Mouse (Mus musculus) monocyte, adult 5-6 weeks (primary cell): ENCODE measurements at regions not wholly inside any gene's neighbourhood (a gene's known extent, or its start where the extent isn't known, plus 50 kb on each side); places are given as distances from the start of the nearest gene placed in this dataset.
A peak's percentile ranks its signal among the peaks of the same experiment; 100 is the strongest.

Experiments used
- ATAC-seq: fragments of 153-309, 156-312 bp; replicated peaks from 2 replicates; pipeline ENCODE4 v1.8.0; 2017; ENCODE audit warnings: mild to moderate bottlenecking; ENCODE audit not compliant: low TSS enrichment, insufficient number of reproducible peaks, severe bottlenecking, poor library complexity, low FRiP score

DNA sequence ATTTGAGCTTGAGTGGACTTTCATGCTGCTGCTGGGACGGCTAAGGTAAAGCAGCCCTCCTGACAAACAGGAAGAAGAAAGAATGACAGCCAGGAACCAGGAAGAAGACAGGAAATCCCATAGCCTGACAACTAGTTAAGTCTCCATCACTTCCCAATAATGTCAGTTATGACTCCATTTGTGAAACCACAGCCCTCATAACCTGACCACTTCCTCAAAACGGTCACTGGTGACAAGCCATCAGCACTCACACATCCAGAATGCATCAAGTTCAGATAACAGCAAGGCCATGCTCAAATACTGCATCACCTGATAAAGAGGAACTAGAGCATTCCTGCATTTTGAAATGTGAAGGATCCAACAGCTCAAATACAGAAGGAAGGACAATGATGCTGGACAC lies 288.3 kb downstream of the Zfp706 start:
- peak; percentile 88 for ATAC-seq

GRCm38 (mm10) chr15:36717835-36718234 lies 289.7 kb downstream of the Zfp706 start:
- ATAC-seq: no peak

DNA sequence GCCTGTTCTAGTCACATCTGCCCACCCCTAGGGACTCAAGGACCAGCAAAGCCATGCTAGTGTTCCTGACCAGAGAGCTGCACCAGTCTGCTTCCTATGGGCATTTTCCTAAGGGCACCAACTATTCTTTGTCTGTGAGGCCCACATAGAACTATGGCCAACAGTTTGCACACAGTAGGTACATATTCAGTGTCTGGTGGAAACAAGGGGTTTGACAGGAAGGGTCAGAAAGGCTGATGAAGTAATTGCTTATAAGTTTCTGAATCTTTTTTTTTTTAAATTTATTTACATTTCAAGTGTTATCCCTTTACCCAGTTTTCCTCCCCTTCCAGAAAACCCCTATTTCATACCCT lies 290.9 kb downstream of the Zfp706 start:
- ATAC-seq: no peak

DNA sequence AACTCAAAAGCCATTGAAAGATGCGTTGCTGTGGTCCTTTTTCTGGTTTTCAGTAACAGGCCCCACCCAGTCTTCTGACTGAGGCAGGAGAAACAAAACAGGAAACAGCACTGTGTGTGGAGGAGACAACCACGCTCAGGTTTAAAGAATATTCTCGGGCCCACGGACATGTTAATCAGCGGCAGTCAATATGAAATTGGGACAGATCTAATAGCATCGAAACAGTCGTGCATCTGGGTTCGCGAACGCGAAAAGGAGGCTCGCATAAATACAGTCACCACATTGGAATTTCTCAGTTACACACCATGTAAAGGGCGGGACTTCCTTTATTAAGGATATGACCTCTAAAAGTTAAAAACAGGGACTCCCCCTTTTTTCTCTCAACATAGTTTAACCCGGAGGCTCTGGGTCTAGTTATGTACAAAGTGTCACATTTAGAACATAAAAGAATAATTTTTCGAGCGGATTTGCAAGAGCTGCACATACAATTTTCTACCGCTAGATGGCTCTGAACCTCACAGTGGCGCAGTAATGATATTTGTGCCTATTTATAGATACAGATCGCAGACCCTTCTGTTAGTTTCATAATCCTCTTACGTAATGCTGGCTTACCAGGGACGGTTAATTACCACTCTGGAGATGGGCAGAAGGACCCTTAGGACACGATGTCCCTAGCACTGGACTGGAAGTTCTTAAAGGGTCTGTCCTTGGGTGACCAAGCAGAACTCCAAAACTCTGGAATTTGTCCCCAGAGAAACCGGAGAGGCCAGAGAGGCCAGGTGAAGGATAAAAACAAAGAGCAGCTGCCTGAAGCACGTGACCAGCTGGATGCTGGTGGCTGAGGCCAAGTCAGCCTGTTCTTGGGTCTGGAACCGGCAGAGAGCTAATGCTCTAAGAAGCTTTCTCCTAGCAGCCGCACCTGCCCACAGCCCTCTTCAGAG lies 291.6 kb downstream of the Zfp706 start:
- ATAC-seq: peak; percentile 52

GRCm38 (mm10) chr15:36715159-36715558 lies 292.4 kb downstream of the Zfp706 start:
- ATAC-seq: no peak

GRCm38 (mm10) chr15:36709788-36710187 lies 297.8 kb downstream of the Zfp706 start:
- ATAC-seq: no peak

DNA sequence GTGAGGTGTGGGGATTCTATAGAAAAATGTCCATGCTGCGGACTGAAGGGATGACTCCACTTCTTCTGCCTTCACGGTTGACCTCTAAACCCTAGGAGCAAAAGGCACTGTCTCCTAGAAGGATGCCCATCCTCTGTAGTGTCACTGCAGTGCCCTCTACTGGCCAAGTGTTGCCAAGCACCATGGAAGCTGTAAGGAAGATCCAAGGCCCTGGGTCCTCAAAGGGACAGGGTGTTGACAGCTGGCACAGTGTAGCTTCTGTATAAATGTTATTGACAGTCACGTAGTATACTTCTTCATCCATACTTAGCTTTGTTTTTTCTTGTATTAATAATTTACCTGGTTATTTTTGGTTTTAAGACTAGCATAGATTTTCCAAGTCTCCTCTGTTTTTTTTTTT lies 299.1 kb downstream of the Zfp706 start:
- ATAC-seq: peak; percentile 86

GRCm38 (mm10) chr15:36705990-36706389 lies 301.6 kb downstream of the Zfp706 start:
- ATAC-seq: 0 out of 2 replicates have a peak, but pooled peaks have one; percentile 34

- ATAC-seq: no peak
Observed at GRCm38 (mm10) chr15:36705391-36705790, 302.2 kb downstream of the Zfp706 start.

- ATAC-seq: no peak
Observed at GRCm38 (mm10) chr15:36701846-36702245, 305.7 kb downstream of the Zfp706 start.

DNA sequence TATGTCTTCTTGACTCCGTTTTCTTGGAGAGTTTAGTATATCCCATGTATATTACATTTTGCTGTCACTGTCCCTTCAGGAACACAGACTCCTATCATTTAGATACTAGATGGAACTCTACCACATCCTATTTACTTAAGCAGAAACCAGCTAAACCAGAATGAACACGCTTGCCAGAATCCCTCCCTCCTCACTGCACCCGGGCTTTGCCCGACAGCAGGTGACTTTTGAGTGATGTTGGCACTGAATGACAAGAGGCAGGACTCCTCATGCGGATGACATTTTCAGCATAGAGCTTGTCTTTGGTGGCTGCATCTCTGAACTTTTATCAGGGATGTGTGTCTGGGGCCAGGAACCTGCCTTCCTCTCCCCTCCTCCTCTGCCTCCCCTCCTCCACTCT lies 307.4 kb downstream of the Zfp706 start:
- ATAC-seq: no peak

DNA sequence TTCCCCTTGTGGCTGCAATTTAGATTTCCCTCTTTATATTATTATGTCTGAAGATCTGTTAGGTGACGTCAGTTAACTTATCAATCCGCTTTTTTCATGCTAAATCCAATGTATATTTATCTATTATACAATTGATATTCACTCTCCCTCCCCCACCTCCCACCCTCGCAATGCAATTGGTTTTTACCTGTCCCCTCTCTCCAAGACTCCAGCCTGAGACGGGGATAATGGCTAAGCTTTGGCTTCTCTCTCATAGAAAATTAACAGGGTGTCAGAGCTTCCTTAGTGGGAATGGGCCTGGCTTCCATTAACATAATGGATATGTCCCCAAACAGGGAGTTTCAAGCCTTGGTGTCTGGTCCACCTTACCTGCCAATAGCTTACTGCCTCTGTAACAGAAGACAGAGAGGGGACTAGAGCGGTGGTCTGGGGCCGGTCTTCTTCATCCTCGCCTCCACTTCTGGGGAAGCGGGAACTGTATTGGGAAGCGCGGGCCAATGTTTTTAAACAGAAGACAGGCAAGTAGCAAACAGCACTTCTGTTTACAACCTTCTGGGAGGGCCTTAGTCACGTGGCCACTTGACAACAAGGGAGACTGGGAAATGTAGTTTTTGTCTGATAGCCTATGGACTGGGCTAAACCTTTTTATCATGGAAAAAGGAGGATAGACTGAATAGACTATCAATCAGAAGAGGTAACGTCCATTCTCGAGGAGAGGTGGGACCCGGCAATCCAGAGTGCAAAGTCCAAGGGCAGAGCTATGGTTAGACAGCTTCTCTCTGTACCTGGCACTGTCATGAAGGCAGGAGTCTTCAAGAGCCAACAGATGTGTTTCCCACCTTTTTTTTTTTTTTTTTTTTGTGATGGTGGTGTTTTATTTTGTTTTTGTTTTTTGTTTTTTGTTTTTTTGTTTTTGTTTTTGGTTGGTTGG lies 312.1 kb downstream of the Zfp706 start:
- ATAC-seq: peak; percentile 72

GRCm38 (mm10) chr15:36691002-36691652 lies 316.4 kb downstream of the Zfp706 start:
- ATAC-seq: peak; percentile 49; the same call in 1 of the 2 replicates

GRCm38 (mm10) chr15:36689881-36690280 lies 317.7 kb downstream of the Zfp706 start:
- no peak for ATAC-seq

GRCm38 (mm10) chr15:36689301-36689700 lies 318.3 kb downstream of the Zfp706 start:
- ATAC-seq: no peak

GRCm38 (mm10) chr15:36688051-36688754 lies 319.4 kb downstream of the Zfp706 start:
- ATAC-seq: 0 out of 2 replicates have a peak, but pooled peaks have one; percentile 10

- no peak for ATAC-seq
Observed at GRCm38 (mm10) chr15:36684684-36685083, 322.9 kb downstream of the Zfp706 start.

- ATAC-seq: no peak
Observed at GRCm38 (mm10) chr15:36682832-36683231, 324.7 kb downstream of the Zfp706 start.
